Mouse (Mus musculus) lung, postnatal 0 days (tissue): ENCODE results near the gene Fam102a.

Source experiments
- CTCF ChIP-seq: IDR thresholded peaks from 2 replicates; pipeline ENCODE4 v1.5.1; 2016; ENCODE audit warnings: antibody characterized with exemption, mild to moderate bottlenecking
- EP300 ChIP-seq: IDR thresholded peaks from 2 replicates; pipeline ENCODE4 v1.6.1; 2016; ENCODE audit warnings: antibody characterized with exemption, mild to moderate bottlenecking, control low read depth

GRCm38 (mm10) chr2:32568149-32568548 lies 33.0 kb downstream of the Fam102a start:
- TF ChIP-seq CTCF (no peak), EP300 (no peak)
